Mouse (Mus musculus): Measurements from ENCODE around the gene Leap2.

DNA sequence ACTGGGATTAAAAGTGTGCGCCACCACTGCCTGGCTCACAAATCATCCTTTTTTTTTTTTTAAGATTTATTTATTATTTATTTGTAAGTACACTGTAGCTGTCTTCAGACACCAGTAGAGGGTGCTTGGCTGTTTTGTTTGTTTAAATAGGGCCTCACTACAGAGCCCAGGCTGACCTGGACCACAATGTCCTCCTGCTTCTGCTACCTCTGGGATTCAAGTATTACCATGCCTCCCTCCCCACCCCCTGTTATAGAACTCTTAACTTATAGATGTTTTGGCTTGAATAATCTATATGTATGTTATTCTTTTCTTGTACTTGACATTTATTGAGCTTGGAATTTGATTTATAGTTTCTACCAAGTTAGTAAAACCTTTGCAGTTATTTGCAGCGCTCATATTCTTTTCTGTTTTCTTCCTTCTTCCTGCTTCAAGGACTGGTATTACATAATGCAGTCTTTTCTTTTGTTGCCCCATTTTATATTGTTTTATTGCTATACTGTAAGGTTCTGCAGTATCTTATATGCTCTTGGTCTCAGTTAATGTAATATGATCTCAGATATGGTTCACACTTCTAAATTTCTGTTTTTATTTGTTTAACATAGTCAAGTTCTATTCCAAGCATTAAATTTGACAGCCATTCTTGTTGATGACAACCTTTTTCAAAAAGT is 39.1 kb downstream of the Leap2 start:
- TF ChIP-seq CTCF (IDR thresholded peaks at IDR 0.05; ENCODE audit: control insufficient read depth, insufficient read depth, insufficient replicate concordance, low read depth, low read length), result no peak
- no peak for TF ChIP-seq POLR2A (IDR thresholded peaks at IDR 0.05; ENCODE audit: control insufficient read depth, low read depth, low read length)

Measured in testis, adult 2 months (tissue).